Mouse (Mus musculus) heart, embryonic 14.5 days (tissue): ENCODE measurements around the gene Xrcc3. TPM values are rescaled to one million over a fixed set of nuclear protein-coding genes. Genes with fewer than 3 reads are reported as not detected.

Experiments
- ATAC-seq: fragments of 200-750 bp; cut with Nextera tagmentation; 2 replicates; pipeline ENCODE4 v1.8.0; 2017; ENCODE audit warnings: low read depth, moderate TSS enrichment; ENCODE audit not compliant: insufficient number of reproducible peaks, insufficient read depth, low FRiP score
- H3K27ac ChIP-seq, 2 experiments: fragments of 200-500 bp in 1 of 2; fragments of 300-500 bp in 1 of 2; sonication (generic) in 1 of 2; replicated peaks in 1 of 2; 2 replicates each; pipeline ENCODE4 v1.5.1; 2012 to 2014; ENCODE audit warnings: low read depth in 2 of 2, low read length in 2 of 2, control low read depth in 1 of 2, mild to moderate bottlenecking in 1 of 2, mixed read lengths in 1 of 2; ENCODE audit not compliant: control insufficient read depth in 1 of 2, insufficient read depth in 1 of 2
- H3K27me3 ChIP-seq: fragments of 300-500 bp; sonication (generic); 2 replicates; pipeline ENCODE4 v1.6.1; 2014; ENCODE audit warnings: mild to moderate bottlenecking, low read length, control low read depth; ENCODE audit not compliant: control insufficient read depth, insufficient read depth
- H3K36me3 ChIP-seq: fragments of 300-500 bp; sonication (generic); 2 replicates; pipeline ENCODE4 v1.6.1; 2014; ENCODE audit warnings: mild to moderate bottlenecking, control low read depth, low read length, mixed read lengths; ENCODE audit not compliant: control insufficient read depth, insufficient read depth
- H3K4me1 ChIP-seq, 2 experiments: fragments of 200-500 bp in 1 of 2; fragments of 300-500 bp in 1 of 2; sonication (generic) in 1 of 2; 2 replicates each; pipeline ENCODE4 v1.6.1; 2012 to 2014; ENCODE audit warnings: low read length in 2 of 2, control low read depth in 1 of 2, mixed read lengths in 1 of 2; ENCODE audit not compliant: control insufficient read depth in 2 of 2, insufficient read depth in 2 of 2
- H3K4me2 ChIP-seq: fragments of 300-500 bp; sonication (generic); 2 replicates; pipeline ENCODE4 v1.6.1; 2014; ENCODE audit warnings: mild to moderate bottlenecking, low read length
- H3K4me3 ChIP-seq, 2 experiments: fragments of 200-500 bp in 1 of 2; fragments of 300-500 bp in 1 of 2; sonication (generic) in 1 of 2; 2 replicates each; pipeline ENCODE4 v1.5.1; 2012 to 2014; ENCODE audit warnings: low read length in 2 of 2, mild to moderate bottlenecking in 2 of 2, control low read depth in 1 of 2, low read depth in 1 of 2, moderate library complexity in 1 of 2; ENCODE audit not compliant: control insufficient read depth in 1 of 2, insufficient read depth in 1 of 2
- H3K9ac ChIP-seq: fragments of 300-500 bp; sonication (generic); 2 replicates; pipeline ENCODE4 v1.6.1; 2014; ENCODE audit warnings: mild to moderate bottlenecking, low read length
- H3K9me3 ChIP-seq: fragments of 300-500 bp; sonication (generic); 2 replicates; pipeline ENCODE4 v1.6.1; 2016; ENCODE audit warnings: low read length, control low read depth; ENCODE audit not compliant: control insufficient read depth
- WGBS: fragments of 180-500 bp; shearing (Covaris S2); extraction: QIAGEN DNeasy Blood & Tissue Kit; methylation state at CpG from one replicate; pipeline ENCODE4 v1.1.7; 2014; 5-methylcytosine and 5-hydroxymethylcytosine counted together
- polyA plus RNA-seq: library from polyadenylated mRNA; unstranded; fragments of >200 nt; fragmentation: Nextera tagmentation; extraction: Ambion mirVana; gene quantifications from 2 replicates; pipeline ENCODE4 v1.2.1, GENCODE M21; 2014

The Xrcc3 gene
- polyA plus RNA-seq, 1 experiment from 2014 or later = 5.7 TPM

GRCm38 (mm10) chr12:111803538-111803937, 10.1 kb downstream of the Xrcc3 start:
- WGBS = 86% methylated on average over 5 of the region's 5 CpGs
- no peak for ATAC-seq
- no peak overlapping the region for H3K9ac ChIP-seq
- H3K4me2 ChIP-seq = no peak overlapping the region
- H3K27me3 ChIP-seq = no peaks in the 10 kb centered on the region
- H3K27ac ChIP-seq = no peak overlapping the region
- no peak overlapping the region for H3K4me3 ChIP-seq
- H3K9me3 ChIP-seq = no peaks in the 10 kb centered on the region
- H3K36me3 ChIP-seq = peaks cover 88% of the 10 kb centered on the region
- H3K4me1 ChIP-seq = 0 out of 4 replicates have a peak, but pooled peaks cover 0 to 2% of the 10 kb centered on the region in 2 experiments

- H3K9ac ChIP-seq = no peak overlapping the region
- ATAC-seq = no peak
- H3K9me3 ChIP-seq = no peaks in the 10 kb centered on the region
- no peak overlapping the region for H3K4me2 ChIP-seq
- H3K27ac ChIP-seq = peak overlapping the region; percentile 6 to 29; a peak in 1 of 4 replicates
- H3K4me1 ChIP-seq = 0 out of 4 replicates have a peak, but pooled peaks cover 0 to 2% of the 10 kb centered on the region in 2 experiments
- no peaks in the 10 kb centered on the region for H3K27me3 ChIP-seq
- 64% methylated on average over 10 of the region's 10 CpGs for WGBS
- no peak overlapping the region for H3K4me3 ChIP-seq
- peaks cover 89% of the 10 kb centered on the region for H3K36me3 ChIP-seq
These were observed 13.1 kb downstream of the Xrcc3 start for GRCm38 (mm10) chr12:111800459-111801183.

DNA sequence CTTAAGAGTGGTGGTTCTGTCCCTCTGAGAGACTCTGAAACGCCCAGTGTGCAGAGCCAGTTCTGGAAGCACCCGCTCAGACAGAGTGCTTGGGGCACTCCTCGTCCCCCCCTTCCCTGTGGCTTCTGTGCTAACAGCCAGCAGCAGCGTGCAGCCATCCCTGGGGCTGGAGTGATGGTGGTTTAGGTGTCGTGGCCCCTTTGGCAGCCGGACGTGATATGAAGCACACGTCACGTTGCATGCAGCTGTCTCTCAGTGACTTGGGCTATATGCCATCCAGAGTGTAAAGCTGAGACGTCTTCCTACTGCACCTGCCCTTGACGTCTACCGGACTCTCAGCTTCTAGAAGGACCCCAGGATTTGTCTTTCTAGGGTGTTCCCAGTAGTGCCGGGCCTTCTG, 15.2 kb downstream of the Xrcc3 start:
- Histone ChIP-seq H3K27me3 (no peaks in the 10 kb centered on the region), H3K27ac (no peak overlapping the region), H3K9ac (no peak overlapping the region), H3K9me3 (no peaks in the 10 kb centered on the region), H3K4me1 (0 out of 4 replicates have a peak, but pooled peaks cover 0 to 2% of the 10 kb centered on the region in 2 experiments), H3K4me3 (no peak overlapping the region), H3K36me3 (peaks cover 90% of the 10 kb centered on the region), H3K4me2 (no peak overlapping the region)
- WGBS = 91% methylated on average over 13 of the region's 13 CpGs
- ATAC-seq = no peak

GRCm38 (mm10) chr12:111797251-111797650, 16.4 kb downstream of the Xrcc3 start:
- 91% methylated on average over 8 of the region's 8 CpGs for WGBS

DNA sequence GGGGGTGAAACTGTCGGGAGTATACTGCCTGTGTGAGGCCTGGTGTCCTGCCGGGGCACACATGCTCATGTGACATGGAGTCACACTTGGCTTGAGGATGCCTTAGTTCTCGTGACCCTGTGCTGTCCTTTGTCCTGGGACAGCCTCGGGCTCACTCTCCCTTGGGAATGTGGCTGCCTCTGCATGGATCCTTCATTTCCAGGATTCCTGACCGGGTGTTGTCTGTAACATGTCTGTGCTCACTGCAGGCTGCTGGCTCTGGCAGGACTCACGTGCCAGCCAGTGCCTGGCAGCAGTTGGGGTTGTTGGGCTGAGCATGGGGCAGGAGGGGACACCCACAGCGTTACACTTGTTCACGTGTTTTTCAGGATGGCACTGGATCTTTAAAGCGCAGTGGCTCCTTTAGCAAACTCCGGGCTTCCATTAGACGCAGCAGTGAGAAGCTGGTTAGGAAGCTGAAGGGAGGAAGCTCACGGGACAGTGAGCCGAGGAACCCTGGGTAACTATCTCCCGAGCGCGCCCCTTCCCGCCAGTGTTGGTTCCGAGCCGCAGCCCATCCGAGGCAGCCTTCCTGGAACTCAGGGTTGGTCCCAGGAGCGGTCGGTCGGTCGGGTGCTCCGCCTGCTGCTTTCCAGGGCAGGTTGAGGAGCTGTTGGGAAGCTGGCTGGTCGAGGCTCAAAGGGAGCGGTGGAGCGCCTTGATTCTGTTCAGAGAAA, 18.3 kb downstream of the Xrcc3 start:
- H3K36me3 ChIP-seq = peaks cover 91% of the 10 kb centered on the region
- WGBS = 89% methylated on average over 28 of the region's 28 CpGs
- H3K27ac ChIP-seq = no peak overlapping the region
- H3K4me2 ChIP-seq = no peak overlapping the region
- no peaks in the 10 kb centered on the region for H3K27me3 ChIP-seq
- H3K4me1 ChIP-seq = 0 out of 4 replicates have a peak, but pooled peaks cover 0 to under 1% of the 10 kb centered on the region in 2 experiments
- no peak for ATAC-seq
- H3K9ac ChIP-seq = no peak overlapping the region
- no peak overlapping the region for H3K4me3 ChIP-seq
- no peaks in the 10 kb centered on the region for H3K9me3 ChIP-seq

More at GRCm38 (mm10) chr12:111797251-111797650, 16.4 kb downstream of the Xrcc3 start:
- Histone ChIP-seq H3K4me3 (no peak overlapping the region), H3K27ac (no peak overlapping the region), H3K9ac (no peak overlapping the region), H3K9me3 (no peaks in the 10 kb centered on the region), H3K36me3 (peaks cover 90% of the 10 kb centered on the region), H3K27me3 (no peaks in the 10 kb centered on the region), H3K4me2 (no peak overlapping the region), H3K4me1 (0 out of 4 replicates have a peak, but pooled peaks cover 0 to 2% of the 10 kb centered on the region in 2 experiments)
- no peak for ATAC-seq

GRCm38 (mm10) chr12:111794526-111795179, 19.0 kb downstream of the Xrcc3 start:
- no peak overlapping the region for H3K27ac ChIP-seq
- 92% methylated on average over 18 of the region's 18 CpGs for WGBS
- H3K4me3 ChIP-seq = no peak overlapping the region
- no peak for ATAC-seq
- no peaks in the 10 kb centered on the region for H3K4me1 ChIP-seq
- no peak overlapping the region for H3K9ac ChIP-seq
- no peak overlapping the region for H3K4me2 ChIP-seq
- no peaks in the 10 kb centered on the region for H3K27me3 ChIP-seq
- H3K36me3 ChIP-seq = peaks cover 98% of the 10 kb centered on the region
- H3K9me3 ChIP-seq = no peaks in the 10 kb centered on the region

DNA sequence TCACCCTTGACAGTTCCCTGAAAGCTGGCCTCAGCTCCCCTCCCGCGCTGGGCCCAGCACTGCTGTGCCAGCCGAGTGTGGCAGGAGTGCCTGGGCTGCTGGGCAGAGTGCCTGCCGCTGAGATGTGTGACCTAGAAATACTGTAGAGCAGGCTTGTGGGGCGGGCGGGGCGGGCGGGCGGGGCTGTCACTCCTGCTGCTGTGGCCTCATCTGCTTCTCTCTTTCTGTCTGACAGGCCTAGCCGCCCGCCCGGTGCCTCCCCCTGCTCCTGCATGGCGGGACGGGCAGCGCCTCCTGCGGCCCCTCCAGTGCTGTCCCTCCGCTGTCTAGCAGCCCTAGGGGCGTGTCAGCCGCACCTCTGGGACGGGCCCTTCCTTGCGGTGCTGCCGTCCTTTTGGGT, 19.6 kb downstream of the Xrcc3 start:
- Histone ChIP-seq H3K4me1 (no peaks in the 10 kb centered on the region), H3K4me2 (no peak overlapping the region), H3K4me3 (no peak overlapping the region), H3K9me3 (no peaks in the 10 kb centered on the region), H3K9ac (no peak overlapping the region), H3K27ac (0 out of 4 replicates have a peak overlapping the region, but pooled peaks of 1 of the 2 experiments have one; percentile 17), H3K27me3 (no peaks in the 10 kb centered on the region), H3K36me3 (peaks cover 100% of the 10 kb centered on the region)
- WGBS = 60% methylated on average over 22 of the region's 22 CpGs
- no peak for ATAC-seq
